Mouse (Mus musculus): ENCODE measurements at regions not wholly inside any gene's neighbourhood (a gene's known extent, or its start where the extent isn't known, plus 50 kb on each side); places are given as distances from the start of the nearest gene placed in this dataset.

- TF ChIP-seq CTCF (IDR thresholded peaks at IDR 0.05; ENCODE audit: control insufficient read depth, insufficient read depth, low read length) (no peak), POLR2A (IDR thresholded peaks at IDR 0.05; ENCODE audit: borderline replicate concordance, control insufficient read depth, low read depth, low read length) (no peak)
Observed at GRCm38 (mm10) chr2:147944171-147945040, 102.4 kb downstream of the Foxa2 start.
